Mouse (Mus musculus) E14TG2a.4 (cell line): ENCODE measurements around the gene Mpped1.

Experiments
- CTCF ChIP-seq: conservative IDR thresholded peaks from 2 replicates; pipeline ENCODE4 v1.5.1; 2014; ENCODE audit warnings: low read length
- NANOG ChIP-seq: IDR thresholded peaks from 2 replicates; pipeline ENCODE4 v1.6.1; 2014; ENCODE audit warnings: borderline replicate concordance, low read length, mixed read lengths
- POU5F1 ChIP-seq: IDR thresholded peaks from 2 replicates; pipeline ENCODE4 v1.6.1; 2014; ENCODE audit warnings: low read length, borderline replicate concordance

- TF ChIP-seq CTCF (no peak), POU5F1 (no peak), NANOG (no peak)
These were observed 831 bp downstream of the Mpped1 start for GRCm38 (mm10) chr15:83779855-83780740.
